Mouse (Mus musculus) cerebellum, adult 18-20 months (tissue): ENCODE measurements at regions not wholly inside any gene's neighbourhood (a gene's known extent, or its start where the extent isn't known, plus 50 kb on each side); places are given as distances from the start of the nearest gene placed in this dataset.

Experiments
- DNase-seq, 2 experiments: peaks; one replicate each; pipeline ENCODE4 v3.0.0; 2021

DNA sequence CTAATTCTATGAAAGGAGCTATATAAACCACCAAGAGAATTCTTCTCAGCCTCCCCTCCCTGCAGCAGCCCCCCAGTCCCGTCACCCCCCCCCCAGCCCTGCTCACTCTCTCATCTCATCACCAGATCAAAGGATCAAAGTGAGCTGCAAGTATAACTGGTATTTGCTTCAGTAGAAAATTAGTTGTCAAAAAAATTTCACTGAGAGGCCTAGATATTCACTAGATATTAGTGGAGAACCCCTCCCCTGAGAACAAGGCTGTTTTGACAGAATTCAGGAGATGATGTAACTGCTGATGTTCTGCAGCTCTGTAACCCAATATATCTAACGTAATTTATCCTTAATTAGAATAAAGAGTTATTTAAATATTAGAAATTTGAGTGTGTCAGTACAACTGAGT lies 124.2 kb upstream of the Slitrk2 start:
- DNase-seq = no peak

DNA sequence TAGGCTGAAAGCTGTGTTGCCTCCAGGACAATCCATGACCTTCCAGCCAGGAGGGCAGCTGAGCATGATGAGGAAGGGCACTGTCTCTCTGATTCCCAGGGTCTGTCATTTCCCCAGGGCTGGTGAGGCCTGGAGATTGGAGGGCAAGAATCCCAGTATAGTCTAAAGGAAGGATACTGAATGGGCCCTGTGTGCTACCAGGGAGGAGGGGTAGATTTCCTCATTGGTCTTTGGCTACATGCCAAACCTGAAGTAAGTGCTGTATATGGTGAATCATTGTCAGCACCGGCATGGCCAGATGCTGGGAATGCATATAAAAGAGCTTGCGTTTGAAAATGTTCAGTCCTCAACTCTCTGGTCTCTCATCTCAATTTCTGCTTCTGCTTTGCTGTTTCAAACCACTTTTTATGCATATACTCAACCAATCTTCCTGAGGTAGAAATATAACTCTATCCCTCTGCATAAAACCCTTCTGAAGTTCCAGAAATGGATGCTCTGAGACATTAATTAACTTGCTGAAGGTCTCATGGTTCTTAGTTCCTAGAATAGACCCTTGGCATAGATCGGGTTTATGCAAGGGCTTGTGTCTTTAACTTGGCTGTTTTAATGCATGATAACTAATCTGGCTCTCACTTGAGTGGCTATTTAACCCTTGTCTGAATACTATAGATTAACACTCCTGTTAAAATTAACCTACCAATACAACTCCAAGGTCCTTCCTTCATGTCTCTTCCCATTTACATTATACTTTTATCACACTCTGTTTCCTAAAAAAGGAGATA lies 122.1 kb upstream of the Slitrk2 start:
- DNase-seq = no peak

DNA sequence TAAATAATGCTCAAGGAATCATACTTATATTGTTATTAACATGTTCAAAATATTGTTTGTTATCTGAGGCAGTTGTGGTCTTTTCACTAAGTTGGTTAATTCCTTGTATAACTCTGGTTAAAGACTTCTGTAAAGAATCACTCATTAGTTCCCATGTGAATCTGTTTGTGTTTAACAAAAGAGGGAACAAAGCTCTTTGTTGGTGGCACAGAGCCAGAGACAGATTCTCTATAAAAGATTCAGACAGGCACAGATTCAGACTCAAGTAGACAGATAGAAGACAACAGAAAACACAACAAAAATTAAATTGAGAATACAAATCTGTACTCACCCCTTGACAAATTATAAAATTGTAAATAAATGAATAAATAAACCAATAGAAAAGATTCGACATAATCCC lies 120.2 kb upstream of the Slitrk2 start:
- DNase-seq = no peak

DNA sequence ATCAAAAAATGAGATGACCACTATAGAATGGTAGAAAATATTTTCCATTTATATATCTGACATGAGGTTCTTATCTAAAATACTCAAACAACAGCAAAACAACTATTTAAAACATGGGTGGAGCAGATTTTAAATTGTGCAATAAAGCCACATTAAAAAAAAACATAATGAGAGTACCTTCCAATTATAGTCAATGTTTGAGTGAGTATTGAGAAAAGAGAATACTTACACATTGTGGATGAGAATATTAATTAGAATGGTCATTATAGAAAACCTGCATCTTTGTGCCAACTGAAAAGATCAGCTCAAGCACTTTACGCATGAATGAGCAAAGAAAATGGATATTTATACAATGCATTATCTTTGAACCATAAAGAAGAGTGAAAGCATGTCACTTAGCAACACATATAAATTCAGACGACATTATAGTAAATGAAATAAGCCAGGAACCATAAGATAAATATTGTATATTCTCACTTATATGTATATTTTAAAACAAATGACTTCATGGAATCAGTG lies 105.1 kb upstream of the Slitrk2 start:
- no peak for DNase-seq

DNA sequence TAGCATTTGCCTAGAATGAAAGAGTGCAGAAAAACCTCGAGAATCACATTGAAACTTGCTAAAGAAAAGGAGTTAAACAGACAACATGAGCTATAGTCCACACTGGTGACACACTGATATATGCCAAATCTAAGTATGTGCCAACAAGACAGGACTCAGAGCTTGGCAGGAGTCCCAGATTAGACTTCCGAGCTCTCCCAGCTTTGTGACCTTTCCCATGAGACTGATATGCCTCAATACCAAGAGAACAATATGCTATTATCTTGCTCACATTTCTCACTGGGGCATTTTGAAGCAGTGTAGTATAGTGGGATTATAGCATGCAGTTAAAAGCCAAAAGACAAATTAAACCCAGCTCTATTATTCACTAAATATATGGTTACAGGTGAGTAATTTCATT lies 94.6 kb upstream of the Slitrk2 start:
- peak; percentile 23 for DNase-seq
